30 mouse cellular contexts compared by ENCODE assay signal in genomic region chr2:37460707-37461106, GRCm38 (mm10). TPM values are rescaled to one million over a fixed set of nuclear protein-coding genes. Genes with fewer than 3 reads are reported as not detected.
DNase-seq lines count a peak whose midpoint lies in the region; ATAC-seq and TF ChIP-seq lines count a peak whose summit lies in the region.
"Had no signal": no experiment of that assay in that cellular context is flagged by ENCODE, and none has a peak within 500 bp of the region (broad histone marks: within the 10 kb centered on the region; RNA-seq: fewer than 3 reads in every experiment).

No protein-coding gene starts in this region.

- H3K9ac ChIP-seq in CH12.LX (ENCODE audit: insufficient read depth, low read depth), result no peak overlapping the region
- H3K9ac ChIP-seq: embryonic facial prominence, embryonic 13.5 days; forebrain, embryonic 13.5 days; heart, embryonic 12.5 days; hindbrain, embryonic 13.5 days; stomach, embryonic 15.5 days had no signal

- no peak for TF ChIP-seq EP300 in CH12.LX (IDR thresholded peaks at IDR 0.05; ENCODE audit: low read length)

- no peaks in the 10 kb centered on the region for H3K27me3 ChIP-seq in CH12.LX (replicated peaks)
- H3K27me3 ChIP-seq: embryonic facial prominence, embryonic 13.5 days; forebrain, embryonic 13.5 days; heart, embryonic 12.5 days; hindbrain, embryonic 13.5 days; stomach, embryonic 15.5 days had no signal

- TF ChIP-seq RAD21 in CH12.LX (IDR thresholded peaks at IDR 0.05; ENCODE audit: low read depth, low read length), result peak; percentile 2; the same call in 1 of the 2 replicates

- H3K79me2 ChIP-seq in CH12.LX (replicated peaks; ENCODE audit: control insufficient read depth, extremely low read depth, insufficient read depth, poor library complexity, severe bottlenecking), result peaks cover 13% of the 10 kb centered on the region

- dilution Hi-C loops in CH12.LX (cut with MboI; ENCODE audit: extremely low pct_ligation_motif_present, extremely low pct_unique_long_range_greater_than_20kb, low sequenced_read_pairs), result no loop called here

- H3K9me3 ChIP-seq in CH12.LX (replicated peaks; ENCODE audit: low read length), result no peaks in the 10 kb centered on the region
- H3K9me3 ChIP-seq: embryonic facial prominence, embryonic 13.5 days; forebrain, embryonic 13.5 days; heart, embryonic 12.5 days; hindbrain, embryonic 13.5 days; limb, embryonic 10.5 days; stomach, embryonic 15.5 days had no signal

- H3K4me2 ChIP-seq in CH12.LX (ENCODE audit: insufficient read depth, low read depth, poor library complexity, severe bottlenecking), result no peak overlapping the region
- H3K4me2 ChIP-seq: embryonic facial prominence, embryonic 13.5 days; forebrain, embryonic 13.5 days; heart, embryonic 12.5 days; hindbrain, embryonic 13.5 days; stomach, embryonic 15.5 days had no signal

- TF ChIP-seq CTCF in gastrocnemius, adult 2 months (IDR thresholded peaks at IDR 0.05), result peak; percentile 7; the same call in 1 of the 2 replicates
- peak; percentile 10; the same call in 1 of the 2 replicates for TF ChIP-seq CTCF in left cerebral cortex, adult 2 months (IDR thresholded peaks at IDR 0.05)
- peak; percentile 25 to 36; a peak in 3 of 4 replicates for TF ChIP-seq CTCF in CH12.LX (conservative IDR thresholded peaks at IDR 0.05 in 1 of 2, IDR thresholded peaks at IDR 0.05 in 1 of 2; ENCODE audit: low read depth in 2 of 2, low read length in 2 of 2)

- intact Hi-C loops in gastrocnemius, adult 2 months (cut with DNase I), result loop anchor here (1.0 kb wide), 1 partner anchor 43 kb away; no protein-coding TSS in a partner anchor
- intact Hi-C loops in left cerebral cortex, adult 2 months (cut with DNase I), result no loop called here

- no peak for DNase-seq in gastrocnemius, adult 2 months
- no peak for DNase-seq in gastrocnemius, postnatal 4 days (ENCODE audit: low spot score in 2 of 2)
- no peak for DNase-seq in left cerebral cortex, adult 2 months (ENCODE audit: extremely low spot score in 1 of 2, low spot score in 2 of 2)
- no peak for DNase-seq in left cerebral cortex, adult 18-20 months (ENCODE audit: low spot score in 2 of 2)
- DNase-seq in CH12.LX (ENCODE audit: extremely low read depth) (no peak), R1 (ENCODE audit: low read depth, low spot score) (peak; percentile 62)
- DNase-seq: adrenal gland, postnatal 14 days; cerebellum, adult 2 months; cerebellum, postnatal 36 days; embryo, embryonic 11 days; gastrocnemius, postnatal 10 days; heart, adult 11 months; heart, postnatal 10 days; kidney, adult 9 months; kidney, postnatal 36 days; lung, adult 2 months; thymus, adult 18-20 months; thymus, postnatal 36 days had no signal

- ATAC-seq in megakaryocyte progenitor cell, adult 5-6 weeks (replicated peaks; ENCODE audit: poor library complexity), result no peak
- ATAC-seq: forebrain, embryonic 13.5 days; inflammation-experienced regulatory T-cells, adult 6 months had no signal

- H3K4me1 ChIP-seq in CH12.LX (ENCODE audit: control insufficient read depth in 1 of 2, insufficient read depth in 2 of 2), result no peaks in the 10 kb centered on the region; a peak in 1 of 4 replicates
- H3K4me1 ChIP-seq: embryonic facial prominence, embryonic 13.5 days; forebrain, embryonic 13.5 days; heart, embryonic 12.5 days; hindbrain, embryonic 13.5 days; limb, embryonic 10.5 days; midbrain, embryonic 10.5 days; stomach, embryonic 15.5 days had no signal

- TF ChIP-seq POLR2A in CH12.LX (IDR thresholded peaks at IDR 0.05; ENCODE audit: low read depth, low read length), result no peak

- H3K4me3 ChIP-seq in gastrocnemius, adult 2 months, result no peak overlapping the region
- no peak overlapping the region for H3K4me3 ChIP-seq in left cerebral cortex, adult 2 months
- H3K4me3 ChIP-seq in CH12.LX (replicated peaks in 1 of 3; ENCODE audit: low read depth in 2 of 3, low read length in 2 of 3, poor library complexity in 1 of 3), result no peak overlapping the region
- H3K4me3 ChIP-seq: embryonic facial prominence, embryonic 13.5 days; erythroblast, embryonic 14.5 days; forebrain, embryonic 13.5 days; heart, embryonic 12.5 days; hindbrain, embryonic 13.5 days; limb, embryonic 10.5 days; midbrain, embryonic 10.5 days; stomach, embryonic 15.5 days had no signal

- no peak overlapping the region for H3K27ac ChIP-seq in gastrocnemius, adult 2 months
- no peak overlapping the region for H3K27ac ChIP-seq in left cerebral cortex, adult 2 months
- H3K27ac ChIP-seq in CH12.LX (ENCODE audit: insufficient read depth, low read depth), result no peak overlapping the region
- H3K27ac ChIP-seq: embryonic facial prominence, embryonic 13.5 days; forebrain, embryonic 13.5 days; hindbrain, embryonic 13.5 days; limb, embryonic 10.5 days; macrophage; midbrain, embryonic 10.5 days; stomach, embryonic 15.5 days had no signal

- in situ Hi-C loops in CH12.LX (cut with MboI; ENCODE audit: low pct_ligation_motif_present, low pct_unique_long_range_greater_than_20kb, low sequenced_read_pairs), result no loop called here

- peaks cover 0 to 3% of the 10 kb centered on the region in 2 experiments for H3K36me3 ChIP-seq in CH12.LX (replicated peaks in 1 of 2; ENCODE audit: control insufficient read depth in 1 of 2, insufficient read depth in 1 of 2, low read length in 1 of 2)
- H3K36me3 ChIP-seq: embryonic facial prominence, embryonic 13.5 days; stomach, embryonic 15.5 days had no signal

TF ChIP-seq in CH12.LX, 34 proteins besides CTCF, POLR2A, EP300 and RAD21:
- TF ChIP-seq TCF12 (IDR thresholded peaks at IDR 0.05; ENCODE audit: low read depth, low read length) (no peak), MAFK (IDR thresholded peaks at IDR 0.05; ENCODE audit: insufficient replicate concordance, low read length) (no peak), MAX (IDR thresholded peaks at IDR 0.05; ENCODE audit: low read length) (no peak), SMC3 (IDR thresholded peaks at IDR 0.05; ENCODE audit: low read depth, low read length) (peak; percentile 8; the same call in 1 of the 2 replicates), KAT2A (IDR thresholded peaks at IDR 0.05; ENCODE audit: insufficient replicate concordance, low read length) (no peak)

RNA-seq across cellular contexts. Expression of gene Rabgap1, which starts 17.6 kb away (rescaled TPM):
- 10 to 100 TPM; 33.9 to 34.5 TPM for total RNA-seq in gastrocnemius, adult 2 months (2021)
- total RNA-seq in gastrocnemius, postnatal 4 days (2021), result 10 to 100 TPM; 44.0 to 55.2 TPM
- total RNA-seq in left cerebral cortex, adult 2 months (2021), result 10 to 100 TPM; 89.1 to 92.2 TPM
- 10 to 100 TPM; 89.6 to 97.1 TPM for total RNA-seq in left cerebral cortex, adult 18-20 months (2021)
- total RNA-seq in CH12.LX (2012; rRNA removed), result 17.5 and 19.4 TPM in 2 replicates
- total RNA-seq in CH12.LX (2014; rRNA removed), result 21.9 and 23.9 TPM in 2 replicates
- polyA plus RNA-seq in CH12.LX (2012; ENCODE audit: insufficient read length, low read depth), result 16.6 and 18.1 TPM in 2 replicates
- 20.0 and 31.9 TPM in 2 replicates for total RNA-seq in megakaryocyte progenitor cell, adult 5-6 weeks (2015)
- total RNA-seq in megakaryocyte progenitor cell, adult 5-6 weeks (2017), result 30.4 and 39.1 TPM in 2 replicates

RNA-seq across cellular contexts. Expression of gene Zbtb6, which starts 17.7 kb away (rescaled TPM):
- 1 to 10 TPM; 3.4 to 4.0 TPM for total RNA-seq in gastrocnemius, adult 2 months (2021)
- 1 to 10 TPM; 5.8 to 6.6 TPM for total RNA-seq in gastrocnemius, postnatal 4 days (2021)
- 10 to 100 TPM; 13.5 to 13.8 TPM for total RNA-seq in left cerebral cortex, adult 2 months (2021)
- 10 to 100 TPM; 13.6 TPM for total RNA-seq in left cerebral cortex, adult 18-20 months (2021)
- total RNA-seq in CH12.LX (2012; rRNA removed) (6.7 and 9.6 TPM in 2 replicates), CH12.LX (2014; rRNA removed) (23.3 and 26.3 TPM in 2 replicates)
- 6.2 and 9.2 TPM in 2 replicates for polyA plus RNA-seq in CH12.LX (2012; ENCODE audit: insufficient read length, low read depth)
- 16.2 and 17.4 TPM in 2 replicates for total RNA-seq in megakaryocyte progenitor cell, adult 5-6 weeks (2015)
- total RNA-seq in megakaryocyte progenitor cell, adult 5-6 weeks (2017), result 20.3 and 22.3 TPM in 2 replicates

RNA-seq across cellular contexts. Expression of gene Zbtb26, which starts 17.8 kb away (rescaled TPM):
- 1 to 10 TPM; 4.6 to 5.7 TPM for total RNA-seq in gastrocnemius, adult 2 months (2021)
- 1 to 10 TPM; 6.2 to 6.9 TPM for total RNA-seq in gastrocnemius, postnatal 4 days (2021)
- total RNA-seq in left cerebral cortex, adult 2 months (2021), result 10 to 100 TPM in 1 of 2 experiments, 1 to 10 TPM in 1; 9.2 to 11.4 TPM
- 10 to 100 TPM; 11.0 to 11.7 TPM for total RNA-seq in left cerebral cortex, adult 18-20 months (2021)
- total RNA-seq in CH12.LX (2012; rRNA removed) (7.4 and 7.5 TPM in 2 replicates), CH12.LX (2014; rRNA removed) (6.3 and 6.8 TPM in 2 replicates)
- polyA plus RNA-seq in CH12.LX (2012; ENCODE audit: insufficient read length, low read depth), result 3.9 and 4.1 TPM in 2 replicates
- total RNA-seq in megakaryocyte progenitor cell, adult 5-6 weeks (2015), result 7.3 and 8.3 TPM in 2 replicates
- 8.2 and 11.8 TPM in 2 replicates for total RNA-seq in megakaryocyte progenitor cell, adult 5-6 weeks (2017)

RNA-seq across cellular contexts. Expression of gene Rc3h2, which starts 38.0 kb away (rescaled TPM):
- total RNA-seq in gastrocnemius, adult 2 months (2021), result 10 to 100 TPM; 36.0 to 46.3 TPM
- 10 to 100 TPM; 41.0 to 41.5 TPM for total RNA-seq in gastrocnemius, postnatal 4 days (2021)
- 10 to 100 TPM; 81.4 to 81.6 TPM for total RNA-seq in left cerebral cortex, adult 2 months (2021)
- 10 to 100 TPM; 74.6 to 81.6 TPM for total RNA-seq in left cerebral cortex, adult 18-20 months (2021)
- 6.2 and 8.0 TPM in 2 replicates for total RNA-seq in CH12.LX (2012; rRNA removed)
- total RNA-seq in CH12.LX (2014; rRNA removed), result 7.9 and 10.1 TPM in 2 replicates
- 4.2 and 5.7 TPM in 2 replicates for polyA plus RNA-seq in CH12.LX (2012; ENCODE audit: insufficient read length, low read depth)
- 28.8 and 29.9 TPM in 2 replicates for total RNA-seq in megakaryocyte progenitor cell, adult 5-6 weeks (2015)
- total RNA-seq in megakaryocyte progenitor cell, adult 5-6 weeks (2017), result 23.1 and 37.1 TPM in 2 replicates

RNA-seq across cellular contexts. Expression of gene Gpr21, which starts 55.4 kb away (rescaled TPM):
- total RNA-seq in gastrocnemius, adult 2 months (2021), result under 1 TPM; 0.50 to 0.71 TPM
- total RNA-seq in gastrocnemius, postnatal 4 days (2021), result 1 to 10 TPM; 1.9 to 2.2 TPM
- 1 to 10 TPM; 5.6 to 5.7 TPM for total RNA-seq in left cerebral cortex, adult 2 months (2021)
- total RNA-seq in left cerebral cortex, adult 18-20 months (2021), result 1 to 10 TPM; 4.1 to 5.3 TPM
- total RNA-seq in CH12.LX (2012; rRNA removed) (0.21 and 0.25 TPM in 2 replicates), CH12.LX (2014; rRNA removed) (0.05 TPM in 1 of 2 replicates, not detected in the other)
- not detected in 2 replicates for polyA plus RNA-seq in CH12.LX (2012; ENCODE audit: insufficient read length, low read depth)
- 1.5 and 1.7 TPM in 2 replicates for total RNA-seq in megakaryocyte progenitor cell, adult 5-6 weeks (2015)
- 0.29 and 0.88 TPM in 2 replicates for total RNA-seq in megakaryocyte progenitor cell, adult 5-6 weeks (2017)
- polyA plus RNA-seq: erythroblast, embryonic 14.5 days; G1E had no signal
